Mouse (Mus musculus): Measurements from ENCODE around the gene Trpd52l3.

GRCm38 (mm10) chr19:30051479-30051878 is 47.9 kb downstream of the Trpd52l3 start:
- TF ChIP-seq CTCF (IDR thresholded peaks at IDR 0.05; ENCODE audit: low read depth, low read length): no peak
- no peak for TF ChIP-seq POLR2AphosphoS5 (IDR thresholded peaks at IDR 0.05; ENCODE audit: insufficient replicate concordance, low read depth, low read length)
- no peak for TF ChIP-seq GATA1 (IDR thresholded peaks at IDR 0.05; ENCODE audit: borderline replicate concordance, low read length)

Data from G1E (cell line).